Mouse (Mus musculus) hindbrain, embryonic 10.5 days (tissue): ENCODE measurements around the gene Marc2. TPM values are rescaled to one million over a fixed set of nuclear protein-coding genes. Genes with fewer than 3 reads are reported as not detected.
A peak's percentile ranks its signal among the peaks of the same experiment; 100 is the strongest.

Experiments
- DNase-seq: peaks from one replicate; pipeline ENCODE4 v3.0.0-alpha.2; 2017; ENCODE audit warnings: low spot score
- H3K27ac ChIP-seq: fragments of 300-500 bp; sonication (generic); 2 replicates; pipeline ENCODE4 v1.5.1; 2016; ENCODE audit warnings: mild to moderate bottlenecking, moderate library complexity
- H3K27me3 ChIP-seq: fragments of 300-500 bp; sonication (generic); 2 replicates; pipeline ENCODE4 v1.6.1; 2016; ENCODE audit warnings: mild to moderate bottlenecking; ENCODE audit not compliant: poor library complexity, insufficient read depth, severe bottlenecking
- H3K36me3 ChIP-seq: fragments of 300-500 bp; sonication (generic); 2 replicates; pipeline ENCODE4 v1.6.1; 2016; ENCODE audit warnings: mild to moderate bottlenecking, moderate library complexity
- H3K4me1 ChIP-seq: fragments of 300-500 bp; sonication (generic); replicated peaks from 2 replicates; pipeline ENCODE4 v1.6.1; 2016; ENCODE audit warnings: mild to moderate bottlenecking
- H3K4me3 ChIP-seq: fragments of 300-500 bp; sonication (generic); 2 replicates; pipeline ENCODE4 v1.5.1; 2016; ENCODE audit warnings: mild to moderate bottlenecking, moderate library complexity
- H3K9me3 ChIP-seq: fragments of 300-500 bp; sonication (generic); 2 replicates; pipeline ENCODE4 v1.6.1; 2016; ENCODE audit warnings: mild to moderate bottlenecking, moderate library complexity
- WGBS: fragments of 180-500 bp; shearing (Covaris S2); methylation state at CpG from one replicate; pipeline ENCODE4 v1.1.7; 2016; 5-methylcytosine and 5-hydroxymethylcytosine counted together
- polyA plus RNA-seq: library from polyadenylated mRNA; unstranded; fragments of >200 nt; fragmentation: Nextera tagmentation; extraction: Ambion mirVana; gene quantifications from 2 replicates; pipeline ENCODE4 v1.2.1, GENCODE M21; 2016

Marc2 gene
- polyA plus RNA-seq, 1 experiment from 2014 or later = 87.8 TPM

DNA sequence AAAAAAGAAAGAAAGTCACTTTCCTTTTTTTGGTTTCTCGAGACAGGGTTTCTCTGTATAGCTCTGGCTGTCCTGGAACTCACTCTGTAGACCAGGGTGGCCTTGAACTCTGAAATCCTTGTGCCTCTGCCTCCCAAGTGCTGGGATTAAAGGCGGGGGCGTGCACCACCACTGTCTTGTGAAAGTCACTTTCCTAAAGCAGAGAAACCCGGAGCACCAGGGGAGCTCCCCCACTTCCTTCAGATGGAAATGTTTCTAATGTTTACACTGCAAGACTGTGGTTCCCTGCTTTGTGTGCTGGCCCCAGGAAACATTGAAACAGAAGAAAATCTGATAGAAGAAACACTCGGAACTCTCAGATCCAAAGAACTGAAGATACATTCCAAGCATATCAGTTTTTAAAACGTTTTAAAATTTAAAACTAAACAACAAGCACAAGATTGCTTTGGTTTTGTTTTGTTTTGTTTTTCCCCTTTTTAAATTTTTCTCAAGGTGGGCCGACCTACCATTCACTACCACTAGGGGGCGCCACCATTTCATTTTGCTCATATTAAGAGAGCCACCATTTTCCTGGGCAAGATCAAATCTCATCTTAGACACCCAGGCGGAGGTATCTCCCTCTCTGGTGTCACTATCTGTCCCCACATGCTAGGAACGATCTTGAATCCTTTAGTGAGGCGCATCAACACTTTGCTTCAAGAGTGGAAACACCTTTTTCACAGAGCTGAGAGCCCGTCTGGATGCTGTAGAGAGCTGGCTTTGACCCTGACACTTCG, 59.7 kb downstream of the Marc2 start:
- Histone ChIP-seq H3K27me3 (no peaks in the 10 kb centered on the region), H3K27ac (no peak overlapping the region), H3K4me3 (no peak overlapping the region), H3K9me3 (no peaks in the 10 kb centered on the region), H3K4me1 (no peaks in the 10 kb centered on the region), H3K36me3 (no peaks in the 10 kb centered on the region)
- WGBS = 70% methylated on average over 13 of the region's 13 CpGs
- DNase-seq = no peak

DNA sequence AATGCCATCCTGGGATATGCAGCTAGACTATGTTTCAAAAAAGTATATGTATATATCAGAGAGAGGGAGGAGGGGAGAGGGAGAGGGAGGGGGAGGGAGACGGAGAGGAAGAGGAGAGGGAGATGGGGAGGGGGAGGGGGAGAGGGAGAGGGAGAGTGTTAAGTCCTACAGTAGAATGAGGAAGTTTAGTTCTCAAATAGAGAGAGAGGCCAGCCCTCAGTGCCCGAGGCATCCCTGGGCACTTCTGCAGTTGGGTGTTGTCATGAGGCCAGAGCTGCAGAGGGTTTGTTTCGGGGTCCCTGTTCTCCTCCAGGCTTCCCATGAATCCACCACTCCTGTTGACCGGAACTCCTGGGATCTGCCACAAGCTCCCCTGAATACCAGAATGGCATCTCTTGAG, 62.6 kb downstream of the Marc2 start:
- no peaks in the 10 kb centered on the region for H3K9me3 ChIP-seq
- no peaks in the 10 kb centered on the region for H3K27me3 ChIP-seq
- H3K36me3 ChIP-seq = no peaks in the 10 kb centered on the region
- H3K27ac ChIP-seq = no peak overlapping the region
- H3K4me3 ChIP-seq = no peak overlapping the region
- H3K4me1 ChIP-seq = no peaks in the 10 kb centered on the region
- 67% methylated on average over 4 of the region's 4 CpGs for WGBS
- no peak for DNase-seq

- Histone ChIP-seq H3K4me1 (peaks cover 4% of the 10 kb centered on the region; the same call in 1 of the 2 replicates), H3K9me3 (no peaks in the 10 kb centered on the region), H3K4me3 (no peak overlapping the region), H3K36me3 (no peaks in the 10 kb centered on the region), H3K27ac (no peak overlapping the region), H3K27me3 (0 out of 2 replicates have a peak, but pooled peaks cover under 1% of the 10 kb centered on the region)
- DNase-seq = no peak
- WGBS = 87% methylated on average over 14 of the region's 14 CpGs
Measured at GRCm38 (mm10) chr1:184782161-184782513, 64.1 kb downstream of the Marc2 start.

DNA sequence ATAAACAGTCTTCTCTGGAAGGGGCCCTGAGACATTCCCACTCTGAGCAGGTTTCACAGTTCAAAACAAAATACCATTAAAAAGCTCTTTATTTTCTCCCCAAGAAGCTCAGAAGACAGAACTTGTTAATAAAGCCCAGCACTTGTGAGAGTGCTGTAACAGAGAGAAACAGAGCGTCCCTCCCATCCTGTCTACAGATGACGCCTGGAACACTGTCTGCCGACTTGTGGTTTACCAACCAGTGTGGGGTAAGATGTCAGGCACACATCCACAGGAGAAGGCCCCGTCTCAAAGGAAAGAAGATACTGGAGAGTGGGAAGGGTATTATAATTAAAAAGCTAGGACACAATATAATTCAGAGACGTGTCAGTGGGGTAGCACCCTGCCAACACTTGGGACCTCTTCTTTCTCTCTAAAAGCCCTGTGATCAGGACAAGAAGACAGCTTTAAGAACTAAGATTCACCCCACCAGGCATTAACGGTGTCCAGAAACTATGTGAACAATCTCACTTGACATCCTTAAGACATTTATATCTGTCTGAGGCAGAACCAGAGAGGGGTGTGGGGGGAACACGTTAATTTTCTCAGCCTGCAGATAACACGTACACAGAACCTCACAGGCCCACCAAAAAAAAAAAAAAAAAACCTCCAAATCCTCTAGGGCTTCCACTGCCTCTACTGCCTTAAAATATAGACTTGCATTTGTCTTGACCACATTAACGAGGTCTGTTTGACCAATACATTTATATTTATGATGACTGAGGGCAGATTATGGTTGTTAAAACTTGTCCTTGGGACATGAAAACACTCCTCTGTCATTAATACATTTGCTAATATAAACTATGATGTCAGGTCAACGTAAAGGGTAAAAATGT, 64.7 kb downstream of the Marc2 start:
- 87% methylated on average over 10 of the region's 10 CpGs for WGBS
- Histone ChIP-seq H3K36me3 (no peaks in the 10 kb centered on the region), H3K9me3 (no peaks in the 10 kb centered on the region), H3K27me3 (0 out of 2 replicates have a peak, but pooled peaks cover 6% of the 10 kb centered on the region), H3K27ac (no peak overlapping the region), H3K4me1 (peaks cover 6% of the 10 kb centered on the region; the same call in 1 of the 2 replicates), H3K4me3 (no peak overlapping the region)
- no peak for DNase-seq

GRCm38 (mm10) chr1:184778157-184778556, 68.1 kb downstream of the Marc2 start:
- DNase-seq = no peak
- Histone ChIP-seq H3K36me3 (no peaks in the 10 kb centered on the region), H3K27ac (no peak overlapping the region), H3K27me3 (peaks cover 14% of the 10 kb centered on the region), H3K4me1 (peaks cover 6% of the 10 kb centered on the region; the same call in 1 of the 2 replicates), H3K4me3 (no peak overlapping the region), H3K9me3 (no peaks in the 10 kb centered on the region)
- 89% methylated on average over 6 of the region's 6 CpGs for WGBS

DNA sequence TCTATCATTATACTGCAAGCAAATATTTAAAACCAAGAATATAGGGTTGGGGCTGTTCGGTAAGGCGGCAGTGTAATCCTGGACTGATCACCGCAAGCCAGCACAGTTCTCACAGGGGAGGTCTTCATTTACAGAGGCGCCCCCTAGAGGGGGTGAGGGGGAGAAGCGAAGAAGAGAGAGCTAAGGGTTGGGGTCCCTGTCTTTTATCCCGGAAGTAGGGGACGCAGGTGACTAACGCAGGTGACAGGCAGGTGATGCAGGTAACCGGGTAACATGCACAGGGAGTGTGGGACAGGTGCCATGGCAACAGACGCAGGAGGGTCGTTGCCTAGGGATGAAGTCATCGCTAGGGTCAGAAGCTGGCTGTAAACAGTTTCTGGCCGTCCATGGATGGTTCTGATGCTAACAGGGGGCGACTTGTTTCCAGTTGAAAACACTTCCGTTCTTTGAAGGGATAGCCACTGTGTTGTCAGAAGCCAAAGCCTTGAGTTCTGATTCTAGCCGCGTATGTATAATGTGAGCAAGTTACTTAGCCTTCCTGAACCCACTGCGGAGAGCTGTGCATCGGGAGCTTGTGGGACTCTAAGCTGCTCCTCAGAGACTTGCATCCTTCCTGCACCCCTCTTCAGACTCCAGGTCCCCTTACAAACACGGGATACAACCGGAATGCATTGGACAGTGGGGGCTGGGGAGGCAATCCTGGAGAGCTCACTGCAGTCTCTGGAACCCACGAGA, 69.0 kb downstream of the Marc2 start:
- no peaks in the 10 kb centered on the region for H3K36me3 ChIP-seq
- no peaks in the 10 kb centered on the region for H3K9me3 ChIP-seq
- peaks cover 14% of the 10 kb centered on the region for H3K27me3 ChIP-seq
- H3K4me1 ChIP-seq = peaks cover 6% of the 10 kb centered on the region; the same call in 1 of the 2 replicates
- no peak overlapping the region for H3K4me3 ChIP-seq
- H3K27ac ChIP-seq = no peak overlapping the region
- DNase-seq = no peak
- WGBS = 31% methylated on average over 22 of the region's 22 CpGs

GRCm38 (mm10) chr1:184775289-184775688, 71.0 kb downstream of the Marc2 start:
- Histone ChIP-seq H3K4me1 (peaks cover 10% of the 10 kb centered on the region; the same call in 1 of the 2 replicates), H3K27me3 (peaks cover 27% of the 10 kb centered on the region), H3K36me3 (no peaks in the 10 kb centered on the region), H3K27ac (no peak overlapping the region), H3K9me3 (no peaks in the 10 kb centered on the region), H3K4me3 (no peak overlapping the region)
- DNase-seq = no peak
- 52% methylated on average over 9 of the region's 9 CpGs for WGBS

GRCm38 (mm10) chr1:184771891-184772249, 74.4 kb downstream of the Marc2 start:
- H3K27ac ChIP-seq = no peak overlapping the region
- peaks cover 25% of the 10 kb centered on the region for H3K27me3 ChIP-seq
- 11% methylated on average over 9 of the region's 9 CpGs for WGBS
- no peak for DNase-seq
- H3K36me3 ChIP-seq = no peaks in the 10 kb centered on the region
- H3K4me3 ChIP-seq = peak overlapping the region; percentile 18
- no peaks in the 10 kb centered on the region for H3K9me3 ChIP-seq
- peaks cover 4% of the 10 kb centered on the region; the same call in 1 of the 2 replicates for H3K4me1 ChIP-seq

GRCm38 (mm10) chr1:184771202-184771890, 74.9 kb downstream of the Marc2 start:
- H3K4me3 ChIP-seq = 0 out of 2 replicates have a peak overlapping the region, but pooled peaks have one; percentile 18
- WGBS = 30% methylated on average over 18 of the region's 18 CpGs
- H3K4me1 ChIP-seq = peaks cover 4% of the 10 kb centered on the region; the same call in 1 of the 2 replicates
- H3K27ac ChIP-seq = no peak overlapping the region
- H3K9me3 ChIP-seq = no peaks in the 10 kb centered on the region
- H3K27me3 ChIP-seq = peaks cover 20% of the 10 kb centered on the region
- DNase-seq = peak; percentile 81
- H3K36me3 ChIP-seq = no peaks in the 10 kb centered on the region

DNA sequence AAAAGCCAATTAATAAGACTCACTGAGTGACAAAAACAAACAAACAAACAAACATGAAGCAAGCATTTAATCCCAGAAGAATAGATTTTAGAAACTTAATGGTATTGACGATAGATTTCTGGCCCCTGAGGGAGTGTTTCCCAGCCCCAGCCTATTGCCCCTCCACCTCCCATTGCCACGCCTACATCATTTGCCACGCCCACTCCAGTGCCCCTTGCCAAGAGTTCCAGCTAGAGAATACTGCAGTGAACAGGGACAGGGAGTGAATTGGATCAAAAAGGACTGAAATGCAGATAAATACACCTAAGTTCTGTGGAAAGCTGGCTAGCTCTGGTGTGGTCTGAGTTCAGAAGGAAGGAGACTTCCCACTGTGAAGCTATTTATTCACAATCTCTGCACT, 82.4 kb downstream of the Marc2 start:
- WGBS = 47% methylated on average over 3 of the region's 3 CpGs
- Histone ChIP-seq H3K27ac (no peak overlapping the region), H3K4me3 (no peak overlapping the region), H3K9me3 (no peaks in the 10 kb centered on the region), H3K4me1 (no peaks in the 10 kb centered on the region), H3K27me3 (no peaks in the 10 kb centered on the region), H3K36me3 (no peaks in the 10 kb centered on the region)
- no peak for DNase-seq
